Mouse (Mus musculus) cerebellum, adult 11-12 months (tissue): ENCODE measurements around the gene Mfsd12.

ENCODE experiments used
- DNase-seq: peaks from one replicate; pipeline ENCODE4 v3.0.0; 2022

Gene Mfsd12

GRCm38 (mm10) chr10:81329194-81329975 is 27.9 kb upstream of the Mfsd12 start:
- DNase-seq = no peak

GRCm38 (mm10) chr10:81330007-81330406 is 27.3 kb upstream of the Mfsd12 start:
- DNase-seq = no peak

GRCm38 (mm10) chr10:81332277-81332676 is 25.0 kb upstream of the Mfsd12 start:
- DNase-seq = no peak

- no peak for DNase-seq
Observed at GRCm38 (mm10) chr10:81334324-81334723, 23.0 kb upstream of the Mfsd12 start.

GRCm38 (mm10) chr10:81335393-81336340 is 21.6 kb upstream of the Mfsd12 start:
- no peak for DNase-seq

GRCm38 (mm10) chr10:81336558-81336957 is 20.7 kb upstream of the Mfsd12 start:
- DNase-seq = no peak

- peak; percentile 26 for DNase-seq
Observed at GRCm38 (mm10) chr10:81340551-81341332, 16.5 kb upstream of the Mfsd12 start.

GRCm38 (mm10) chr10:81341333-81341949 is 15.8 kb upstream of the Mfsd12 start:
- peak; percentile 42 for DNase-seq

- no peak for DNase-seq
Observed at GRCm38 (mm10) chr10:81342686-81343505, 14.4 kb upstream of the Mfsd12 start, which contains the start of gene Gipc3. Gene Gipc3, minus strand, starts transcription at chr10:81343266.

- peak; percentile 18 for DNase-seq
Observed at GRCm38 (mm10) chr10:81344421-81345161, 12.7 kb upstream of the Mfsd12 start.

- peak; percentile 27 for DNase-seq
Observed at GRCm38 (mm10) chr10:81345162-81345534, 12.1 kb upstream of the Mfsd12 start.

GRCm38 (mm10) chr10:81346453-81347067 is 10.7 kb upstream of the Mfsd12 start:
- DNase-seq = peak; percentile 46

- peak; percentile 66 for DNase-seq
Observed at GRCm38 (mm10) chr10:81349146-81349545, 8.1 kb upstream of the Mfsd12 start.

- DNase-seq = no peak
Observed at GRCm38 (mm10) chr10:81349961-81350350, 7.3 kb upstream of the Mfsd12 start.

- DNase-seq = peak; percentile 99
Observed at GRCm38 (mm10) chr10:81350351-81351063, 6.8 kb upstream of the Mfsd12 start, which contains the start of gene Hmg20b. Gene Hmg20b, minus strand, starts transcription at chr10:81350480.

GRCm38 (mm10) chr10:81351678-81352291 is 5.5 kb upstream of the Mfsd12 start:
- DNase-seq = peak; percentile 30

- DNase-seq = peak; percentile 40
Observed at GRCm38 (mm10) chr10:81354738-81355477, 2.4 kb upstream of the Mfsd12 start.

GRCm38 (mm10) chr10:81355533-81355932 is 1.8 kb upstream of the Mfsd12 start:
- DNase-seq = no peak
